Mouse (Mus musculus) urinary bladder, postnatal 4 days (tissue): ENCODE data around the gene Gnaq.
"Not testable (repeated sequence)": the region's sequence is repeated elsewhere in the genome, so short reads cannot be mapped to it uniquely, and the experiment has no call there.

ENCODE experiments used
- DNase-seq, 2 experiments: peaks; one replicate each; pipeline ENCODE4 v3.0.0; 2021 to 2022; ENCODE audit warnings: low spot score in 2 of 2

The Gnaq gene

DNA sequence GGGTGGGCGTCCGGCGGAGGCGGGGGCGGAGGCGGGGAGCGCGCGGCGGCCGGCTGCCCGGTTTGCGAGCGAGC, at the start of gene Gnaq:
Gnaq (plus strand) TSS at position 41 of the 74 bp plus-strand sequence.
- DNase-seq = no peak

DNA sequence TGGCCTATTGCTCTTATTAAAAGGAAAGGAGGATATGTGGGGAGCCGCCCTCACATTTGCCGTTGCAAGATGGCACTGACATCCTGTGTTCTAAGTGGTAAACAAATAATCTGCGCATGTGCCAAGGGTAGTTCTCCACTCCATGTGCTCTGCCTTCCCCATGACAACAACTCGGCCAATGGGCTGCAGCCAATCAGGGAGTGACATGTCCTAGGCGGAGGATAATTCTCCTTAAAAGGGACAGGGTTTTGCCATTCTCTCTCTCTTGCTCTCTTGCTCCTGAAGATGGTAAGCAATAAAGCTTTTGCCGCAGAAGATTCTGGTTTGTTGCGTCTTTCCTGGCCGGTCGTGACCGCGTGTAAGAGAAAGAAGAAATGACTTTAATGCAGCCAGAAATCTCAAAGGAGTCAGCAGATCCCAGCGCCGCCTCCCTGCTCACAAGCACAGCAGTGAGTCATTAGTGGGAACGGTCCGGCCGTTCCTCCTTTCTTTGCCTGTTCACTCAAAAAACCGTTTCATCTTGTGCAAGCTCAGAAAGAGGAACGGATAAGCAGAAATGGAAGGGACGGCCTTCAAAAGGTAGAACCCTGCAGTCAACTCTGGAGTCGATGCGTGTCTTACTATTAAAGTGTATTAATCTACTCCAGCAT, 48.5 kb upstream of the Gnaq start:
- not testable (repeated sequence) for DNase-seq

DNA sequence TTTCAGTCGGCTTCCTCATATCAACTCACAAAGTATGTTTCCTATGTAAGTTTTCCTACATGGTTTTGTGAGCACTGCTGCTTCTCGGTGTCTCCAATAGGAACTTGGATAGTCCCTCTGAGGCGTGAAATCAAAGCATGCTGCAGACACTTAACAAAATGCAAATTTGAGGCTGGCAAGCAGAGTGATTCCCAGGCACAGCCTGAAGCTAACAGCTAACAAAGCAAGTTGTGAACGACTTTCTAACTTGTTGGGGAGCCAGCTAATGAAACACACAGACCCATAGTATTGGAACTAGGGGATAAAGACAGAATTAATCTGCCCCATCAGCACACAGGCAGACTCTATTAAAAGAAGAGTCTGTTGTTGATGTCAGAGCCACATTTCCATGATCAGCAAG, 47.4 kb upstream of the Gnaq start:
- no peak for DNase-seq

DNA sequence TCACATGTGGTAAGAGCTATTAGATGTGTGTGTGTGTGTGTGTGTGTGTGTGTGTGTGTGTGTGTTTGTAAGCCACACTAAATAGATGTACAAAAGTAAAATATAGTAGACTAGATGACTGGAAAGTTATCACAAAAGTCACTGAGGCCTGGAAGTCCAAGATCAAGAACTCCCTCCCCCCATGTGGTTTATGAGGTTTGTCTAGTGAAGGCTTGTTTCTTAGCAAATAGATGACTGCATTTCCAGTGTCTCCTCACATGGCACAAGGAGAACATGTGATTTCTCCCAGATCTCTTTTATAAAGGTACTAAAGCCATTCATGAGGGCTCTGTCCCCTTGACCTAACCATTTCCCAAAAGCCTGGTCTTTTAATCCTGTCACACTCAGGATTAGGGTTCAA, 46.5 kb upstream of the Gnaq start:
- DNase-seq = no peak

DNA sequence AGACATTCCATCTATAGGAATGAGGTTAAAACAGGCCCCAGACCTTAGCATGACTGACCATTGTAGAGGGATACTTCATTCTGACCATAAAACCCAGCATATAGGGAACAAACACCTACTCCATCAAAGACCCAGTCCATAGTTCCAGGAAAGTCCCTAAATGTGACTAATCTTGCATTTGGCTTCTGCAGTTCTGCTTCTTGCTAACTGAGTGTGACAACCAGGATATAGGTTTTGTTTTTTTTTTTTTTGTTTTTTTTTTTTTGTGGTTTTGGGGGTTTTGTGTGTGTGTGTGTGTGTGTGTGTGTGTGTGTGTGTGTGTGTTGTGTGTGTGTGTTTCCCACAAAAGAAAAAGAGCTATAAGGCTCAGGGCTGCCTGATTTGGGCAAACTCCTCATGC, 46.0 kb upstream of the Gnaq start:
- no peak for DNase-seq

DNA sequence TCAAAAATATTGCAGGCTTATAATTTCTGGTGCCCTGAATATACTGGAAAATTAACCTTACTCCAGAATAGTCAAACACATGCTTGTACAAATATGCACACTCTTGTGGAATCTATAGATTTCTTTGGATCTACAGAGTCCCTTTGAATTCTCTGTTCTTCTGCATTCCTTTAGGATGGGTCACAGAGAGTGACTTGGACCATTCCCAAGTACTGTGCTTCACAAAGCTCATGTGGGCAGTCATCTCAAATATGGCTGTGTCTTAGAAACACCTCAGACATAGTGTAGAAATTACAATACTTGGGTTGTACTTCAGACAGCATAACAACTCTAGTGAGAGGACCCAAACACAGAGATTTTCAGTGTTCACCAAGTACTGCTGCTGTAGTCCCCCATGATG, 45.2 kb upstream of the Gnaq start:
- no peak for DNase-seq

DNA sequence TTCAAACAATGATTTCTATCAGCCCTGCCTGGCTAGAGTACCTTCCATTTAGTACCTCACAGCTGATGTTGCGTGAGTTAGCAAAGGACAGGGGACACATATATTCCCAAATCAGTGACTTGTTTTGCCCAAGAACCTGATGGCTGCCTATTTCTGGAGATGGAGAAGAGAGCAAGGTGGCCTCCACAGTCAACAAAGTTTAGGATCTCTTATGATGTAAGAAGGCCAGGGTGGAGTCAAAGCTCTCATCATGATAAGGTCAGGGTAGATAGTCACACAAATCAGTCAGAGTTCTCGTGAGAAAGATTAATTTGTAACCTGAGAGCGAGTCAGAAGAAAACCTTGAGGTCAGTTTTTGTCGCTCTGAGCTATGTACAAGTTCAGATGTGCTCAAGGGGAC, 39.0 kb upstream of the Gnaq start:
- no peak for DNase-seq

DNA sequence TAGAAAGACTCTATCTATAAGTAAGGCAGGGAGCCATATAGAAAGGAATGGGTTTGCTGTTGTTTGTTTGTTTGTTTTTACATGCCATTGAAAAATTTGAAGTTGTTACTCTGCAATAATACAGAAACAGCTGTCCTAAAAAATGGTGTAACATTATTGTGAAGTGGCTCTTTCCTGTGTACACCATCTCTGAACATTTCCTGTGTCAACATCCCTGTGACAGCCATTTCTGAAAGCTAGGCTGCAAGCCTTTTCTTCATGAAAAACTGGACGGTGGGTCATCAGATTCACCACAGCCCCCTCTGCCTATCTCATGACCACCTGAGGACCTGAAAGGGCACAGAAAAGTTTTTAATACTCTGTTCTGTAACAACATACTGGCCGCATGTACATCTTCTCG, 22.7 kb upstream of the Gnaq start:
- DNase-seq = no peak

DNA sequence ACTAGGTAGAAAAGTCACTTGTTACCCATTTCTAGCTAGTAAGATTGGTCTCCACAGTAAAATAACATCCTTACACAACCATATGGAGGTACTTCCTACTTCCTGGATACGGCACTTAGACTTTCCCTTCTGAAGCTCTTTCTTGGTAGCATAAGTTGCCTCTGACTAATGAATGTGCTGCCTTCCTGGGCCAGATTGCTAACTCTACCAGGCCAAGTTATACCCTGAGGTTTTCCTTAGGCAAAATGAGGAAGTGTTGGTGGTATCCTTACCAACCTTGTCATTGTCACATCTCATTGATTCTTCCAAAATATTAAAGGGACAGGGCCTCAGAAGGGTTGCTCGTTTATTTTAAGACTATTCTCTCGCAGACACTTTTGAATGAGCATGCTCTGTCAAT, 22.0 kb upstream of the Gnaq start:
- DNase-seq = no peak

DNA sequence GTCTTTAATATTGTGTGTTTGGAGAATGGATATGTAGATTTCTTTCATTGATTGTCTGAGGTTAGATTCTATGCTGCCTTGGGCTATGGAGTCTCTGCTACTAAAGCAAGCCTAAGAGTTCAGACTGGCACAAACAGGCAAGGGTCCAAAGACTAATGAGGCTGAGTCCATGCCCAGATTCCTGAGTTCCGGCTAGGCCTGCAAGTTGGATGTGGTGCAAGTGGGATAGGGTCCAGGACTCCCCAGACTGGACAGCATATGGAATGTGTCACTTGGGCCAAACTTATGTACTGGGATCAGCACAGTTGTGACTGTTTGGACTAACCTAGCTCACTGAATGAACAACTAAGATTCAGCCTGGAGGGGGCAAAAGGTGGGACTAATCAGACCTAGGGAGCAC, 19.3 kb upstream of the Gnaq start:
- no peak for DNase-seq

DNA sequence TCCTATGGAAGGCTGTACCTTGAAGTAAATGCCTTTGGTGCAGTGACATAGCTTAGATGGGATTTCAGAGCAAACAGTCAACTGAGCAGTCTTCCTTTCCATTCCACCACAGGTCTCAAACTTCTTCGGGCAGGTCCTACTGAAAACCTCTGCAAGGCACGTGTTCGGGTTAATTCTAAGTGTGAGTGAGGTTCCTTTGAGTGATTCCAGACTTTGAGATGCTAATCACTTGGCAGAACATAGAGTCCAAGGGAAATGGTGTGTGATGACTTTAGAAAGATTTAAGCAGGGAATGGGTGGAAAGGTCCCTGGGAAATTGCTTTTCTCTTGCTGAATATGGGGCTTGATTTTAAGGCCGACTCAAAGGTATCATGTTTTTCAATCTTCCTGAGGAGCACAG, 14.2 kb upstream of the Gnaq start:
- DNase-seq = no peak

DNA sequence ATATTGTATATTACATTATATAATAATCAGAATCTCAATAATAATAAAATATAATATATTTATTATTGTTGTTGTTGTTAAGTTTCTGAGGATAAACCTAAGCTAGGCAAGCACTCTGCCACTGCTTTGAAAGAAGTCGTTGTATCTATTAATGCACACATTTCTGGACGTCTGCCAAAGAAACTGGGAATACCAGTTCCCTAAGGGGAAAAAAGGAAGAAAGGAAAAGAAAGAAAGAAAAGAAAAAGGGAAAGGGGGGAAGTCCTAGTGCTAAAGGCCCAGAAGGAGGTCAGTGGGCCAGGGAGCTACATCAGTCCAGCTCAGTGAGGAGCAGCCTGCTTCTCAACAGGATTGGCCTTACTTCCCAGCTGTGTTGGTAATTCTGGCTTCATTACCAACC, 11.3 kb upstream of the Gnaq start:
- DNase-seq = no peak

DNA sequence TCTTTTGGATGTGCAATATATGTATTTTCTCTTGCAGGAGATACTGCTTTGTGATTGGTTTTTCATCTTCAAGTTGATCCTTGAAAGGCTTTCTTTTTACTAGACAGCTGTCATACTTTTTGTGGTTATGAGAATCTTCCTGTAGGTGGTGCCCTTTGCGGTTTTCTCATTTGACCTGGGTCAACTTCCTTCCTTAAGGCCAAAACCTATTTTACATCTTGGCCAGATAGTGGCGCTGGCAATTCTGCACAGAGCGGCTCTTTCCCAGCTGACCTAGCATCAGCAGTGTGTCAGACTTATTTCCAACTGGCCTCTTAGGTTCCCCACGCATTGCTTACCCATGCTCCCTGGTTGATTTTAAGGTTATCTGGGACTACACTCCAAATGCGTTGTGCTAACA, 3.9 kb upstream of the Gnaq start:
- DNase-seq = no peak

DNA sequence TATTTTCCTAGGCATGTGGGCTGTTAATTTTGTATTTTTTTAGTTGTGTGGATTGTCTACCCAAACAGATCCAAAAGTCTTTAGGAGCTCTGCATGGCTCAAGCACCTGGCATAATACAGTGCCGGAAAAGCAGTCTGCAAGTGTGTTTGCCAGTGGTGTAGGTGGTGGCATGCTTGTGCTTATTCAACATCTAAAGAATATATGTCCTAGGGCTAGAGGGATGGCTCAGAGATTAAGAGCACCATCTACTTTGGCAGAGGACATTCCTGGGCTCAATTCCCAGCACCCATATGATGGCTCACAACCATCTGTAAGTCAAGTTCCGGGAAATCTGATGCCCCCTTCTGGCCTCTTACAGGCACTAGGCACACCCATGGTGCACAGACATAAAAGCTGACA, 3.5 kb upstream of the Gnaq start:
- no peak for DNase-seq

DNA sequence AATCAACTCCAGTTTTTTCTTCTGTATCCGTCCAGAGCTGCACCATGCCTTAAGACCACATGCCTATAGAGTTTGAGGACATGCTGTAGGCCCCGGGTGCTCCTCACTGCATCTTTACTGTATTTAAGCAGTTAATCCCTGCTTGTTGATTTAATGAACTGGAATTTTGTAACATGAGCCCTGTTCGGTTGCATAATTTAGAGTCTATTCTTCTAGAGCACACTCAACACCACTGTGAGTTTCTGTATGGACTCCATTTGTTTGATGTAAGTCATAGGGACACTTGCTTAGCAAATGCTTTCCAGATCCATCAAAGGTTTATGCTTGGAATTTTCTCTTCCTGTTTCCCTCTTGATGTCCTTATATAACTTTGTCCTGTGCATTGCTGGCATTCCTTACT, 2.2 kb upstream of the Gnaq start:
- no peak for DNase-seq

DNA sequence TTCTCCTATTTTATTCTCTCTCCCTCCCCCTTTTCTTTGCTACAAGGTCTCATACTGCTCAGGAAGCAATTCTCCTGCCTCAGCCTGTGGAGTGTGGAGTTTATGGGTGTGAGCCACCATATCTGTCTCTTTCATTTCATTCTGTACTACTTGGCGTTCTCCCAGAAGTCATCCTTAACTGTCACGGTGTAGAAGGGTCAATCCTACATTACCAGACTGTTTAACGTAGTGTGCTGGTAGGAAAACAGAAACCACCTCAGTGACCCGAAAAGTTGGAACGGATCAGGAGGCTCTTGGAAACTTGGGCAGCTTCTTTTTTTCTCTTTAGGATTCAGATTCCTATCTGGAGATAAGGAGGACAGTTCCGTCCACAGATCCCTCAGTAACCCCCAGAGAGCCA, 800 bp upstream of the Gnaq start:
- no peak for DNase-seq

DNA sequence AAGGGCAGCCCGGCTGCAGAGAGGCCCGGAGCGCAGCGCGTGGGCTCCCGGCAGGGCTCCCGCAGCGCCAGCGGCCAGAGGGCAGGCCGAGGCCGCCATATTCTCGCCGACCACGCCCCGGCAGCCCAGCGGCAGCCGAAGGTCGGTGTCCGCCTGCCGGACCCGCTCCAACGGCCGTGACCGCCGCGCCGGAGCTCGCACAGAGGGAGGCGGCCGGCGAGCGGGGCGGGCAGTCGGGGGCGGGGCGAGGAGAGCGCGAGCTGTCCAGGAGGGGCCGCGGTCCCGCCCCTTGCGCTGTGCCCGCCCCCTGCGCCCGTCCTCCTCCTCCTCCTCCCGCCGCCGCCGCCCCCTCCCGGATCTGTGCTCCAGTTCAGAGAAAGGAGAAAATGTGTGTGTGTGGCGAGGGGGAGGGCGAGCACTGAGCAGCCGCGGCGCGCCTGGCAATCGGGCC, 266 bp upstream of the Gnaq start:
- DNase-seq = peak; percentile 91 to 95

DNA sequence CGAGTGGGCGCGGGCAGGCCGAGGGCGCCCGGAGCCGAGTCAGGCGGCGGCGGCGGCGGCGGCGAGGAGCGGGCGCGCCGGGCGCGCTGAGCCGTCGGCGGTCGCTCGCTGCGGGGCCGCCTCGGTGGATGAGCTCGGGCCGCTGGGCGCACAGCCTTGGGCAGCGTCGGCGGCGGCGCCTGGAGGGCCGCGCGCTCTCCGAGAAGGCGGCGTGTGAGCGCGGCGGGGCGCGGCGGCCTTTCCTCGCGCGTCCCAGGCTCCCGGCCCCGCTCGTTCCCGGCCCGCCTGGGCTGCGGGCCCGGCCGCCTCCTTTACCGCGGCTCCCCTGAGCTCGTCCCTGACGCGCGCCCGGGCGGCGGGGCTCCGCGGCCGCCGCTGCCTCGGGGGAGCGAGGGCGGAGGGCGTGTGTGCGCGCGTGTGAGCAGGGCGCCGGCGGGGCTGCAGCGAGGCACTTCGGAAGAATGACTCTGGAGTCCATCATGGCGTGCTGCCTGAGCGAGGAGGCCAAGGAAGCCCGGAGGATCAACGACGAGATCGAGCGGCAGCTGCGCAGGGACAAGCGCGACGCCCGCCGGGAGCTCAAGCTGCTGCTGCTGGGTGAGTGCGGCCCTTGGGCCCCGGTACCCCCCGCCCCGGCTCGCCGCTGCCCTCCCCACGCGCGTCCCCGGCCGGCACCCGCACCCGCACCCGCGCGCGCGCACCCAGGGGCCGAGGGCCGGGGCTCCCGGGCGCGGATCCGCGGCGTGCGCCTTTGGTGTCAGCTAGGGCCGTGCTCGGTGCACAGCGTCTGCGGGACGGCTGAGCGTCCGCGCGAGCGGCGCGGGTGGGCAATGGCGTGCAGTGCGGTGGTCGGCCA, 462 bp downstream of the Gnaq start:
- peak; percentile 57 to 65 for DNase-seq

DNA sequence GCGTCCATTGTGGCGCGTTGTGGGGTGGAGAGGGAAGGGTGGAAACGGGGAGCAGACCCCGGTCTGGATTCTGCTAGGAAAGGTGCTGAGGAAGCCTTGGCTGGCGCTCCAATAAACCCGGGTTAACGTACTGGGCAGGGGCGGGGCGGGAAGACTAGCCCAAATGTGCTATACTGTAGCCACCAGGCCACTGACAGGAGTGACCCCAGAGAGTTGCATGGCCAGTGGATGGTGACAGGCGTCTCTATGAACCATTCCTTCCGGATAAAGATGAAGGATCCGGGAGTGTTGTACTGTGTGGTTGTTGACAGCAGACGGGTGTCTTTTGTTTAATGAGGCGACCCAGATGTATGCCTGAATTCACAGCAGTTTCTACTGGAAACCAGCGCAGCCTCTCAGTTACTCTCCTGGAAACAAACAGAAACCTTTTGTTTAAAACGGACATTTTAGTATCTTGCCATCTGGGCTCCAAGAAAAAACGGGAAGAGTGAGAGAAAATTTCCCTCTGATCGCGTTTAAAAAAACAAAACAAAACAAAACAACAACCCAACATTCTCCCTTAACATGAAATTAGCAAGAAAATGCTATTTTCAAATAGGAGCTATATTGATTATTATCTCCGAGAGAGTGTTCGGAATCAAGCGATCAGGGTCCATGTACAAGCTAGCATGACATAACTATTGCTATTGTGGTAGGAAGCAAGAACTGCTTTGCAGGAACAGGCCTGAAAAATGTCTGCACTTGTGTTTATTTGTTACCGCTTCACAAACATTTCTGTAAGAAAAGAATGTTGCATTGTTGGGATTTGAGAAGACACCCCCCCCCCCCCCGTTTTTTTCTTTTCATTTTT, 1.3 kb downstream of the Gnaq start:
- no peak for DNase-seq

DNA sequence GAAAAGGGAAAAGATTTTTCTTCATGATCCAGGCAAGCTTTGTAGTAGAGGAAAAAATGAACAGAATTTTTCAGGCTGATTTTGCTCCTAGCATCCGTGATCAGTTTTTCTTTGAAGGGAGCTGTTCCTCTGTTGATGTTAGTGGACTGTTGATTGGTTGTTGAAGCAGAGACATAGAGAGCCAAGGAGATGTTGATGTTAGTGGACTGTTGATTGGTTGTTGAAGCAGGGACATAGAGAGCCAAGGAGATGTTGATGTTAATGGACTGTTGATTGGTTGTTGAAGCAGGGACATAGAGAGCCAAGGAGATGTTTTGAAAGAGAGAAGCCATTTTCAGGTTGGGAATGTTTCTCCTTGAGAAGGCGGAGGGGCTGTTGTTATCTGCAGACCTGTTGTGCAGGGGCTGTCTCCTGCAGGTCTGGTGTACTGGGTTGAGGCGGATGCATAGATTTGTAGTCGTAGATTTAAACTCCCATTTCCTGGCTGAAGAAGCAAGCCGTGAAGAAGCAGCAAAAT, 5.5 kb downstream of the Gnaq start:
- no peak for DNase-seq

DNA sequence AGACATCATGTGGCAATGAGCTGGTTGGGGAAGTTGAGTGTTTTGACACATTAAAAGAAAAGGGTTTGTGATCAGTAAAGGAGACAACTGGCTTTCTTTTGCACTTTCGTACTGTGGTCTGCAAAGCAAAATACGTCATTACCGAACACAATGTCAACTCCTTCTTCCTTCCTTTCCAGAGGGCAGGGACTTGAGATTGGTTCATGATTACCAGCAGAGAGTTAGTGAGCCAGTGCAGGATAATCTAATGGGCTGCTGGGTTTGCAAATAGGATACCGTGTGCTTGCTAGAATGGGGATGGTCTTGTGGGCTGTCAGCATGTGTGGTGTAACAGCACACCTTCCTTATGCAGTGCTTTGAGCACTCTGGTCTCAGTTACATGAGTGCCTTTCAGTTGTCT, 8.1 kb downstream of the Gnaq start:
- no peak for DNase-seq

DNA sequence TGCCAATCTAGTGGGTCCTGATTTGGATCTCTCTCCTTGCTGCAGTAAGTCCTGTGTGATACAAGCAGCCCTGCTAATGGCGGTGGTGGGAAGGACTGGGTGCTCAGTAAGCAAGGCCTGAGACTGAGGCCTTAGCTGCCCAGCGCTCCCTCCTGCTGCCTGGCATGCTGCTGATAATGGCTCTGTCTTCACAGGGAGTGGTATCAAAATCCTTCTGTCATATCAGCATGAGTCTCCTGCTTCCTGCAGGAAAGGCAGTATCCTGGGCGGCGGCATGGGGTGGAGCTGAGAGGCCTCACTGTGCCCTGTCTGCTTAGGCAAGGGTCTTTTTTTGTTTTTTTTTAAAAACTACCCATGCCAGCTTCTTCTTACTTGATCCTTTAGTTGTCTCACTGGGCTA, 9.2 kb downstream of the Gnaq start:
- no peak for DNase-seq

DNA sequence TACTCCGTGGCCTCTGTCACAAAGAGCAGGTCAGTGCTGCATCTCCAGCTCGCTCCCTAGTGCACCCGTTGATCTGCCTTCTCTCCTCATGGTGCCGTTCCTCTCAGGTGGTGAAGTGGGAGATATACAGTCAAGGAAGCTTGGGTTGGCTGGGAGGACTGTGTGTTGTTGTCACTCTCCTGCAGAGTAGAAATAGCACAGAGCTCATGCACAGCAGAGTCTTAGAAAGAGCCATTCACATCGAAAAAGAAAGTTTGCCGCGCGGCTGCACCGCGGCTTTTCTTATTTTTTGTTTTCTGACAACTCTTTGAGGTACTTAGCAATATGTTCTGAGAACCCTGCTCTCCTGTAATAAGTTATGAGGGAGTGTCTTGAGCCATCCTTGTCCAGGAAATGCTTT, 10.4 kb downstream of the Gnaq start:
- no peak for DNase-seq
